Mouse (Mus musculus) hindbrain, embryonic 16.5 days (tissue): ENCODE data around the gene Gm4952. TPM values are rescaled to one million over a fixed set of nuclear protein-coding genes. Genes with fewer than 3 reads are reported as not detected.

Experiments used
- ATAC-seq: fragments of 200-750 bp; cut with Nextera tagmentation; 2 replicates; pipeline ENCODE4 v1.8.0; 2017; ENCODE audit warnings: moderate TSS enrichment, moderate library complexity
- H3K27ac ChIP-seq: fragments of 300-500 bp; sonication (generic); 2 replicates; pipeline ENCODE4 v1.5.1; 2014; ENCODE audit warnings: low read depth, mild to moderate bottlenecking, control low read depth, low read length, moderate library complexity
- H3K27me3 ChIP-seq: fragments of 300-500 bp; sonication (generic); replicated peaks from 2 replicates; pipeline ENCODE4 v1.6.1; 2014; ENCODE audit warnings: low read length; ENCODE audit not compliant: control insufficient read depth, insufficient read depth
- H3K36me3 ChIP-seq: fragments of 300-500 bp; sonication (generic); 2 replicates; pipeline ENCODE4 v1.6.1; 2014; ENCODE audit warnings: mild to moderate bottlenecking, low read length, moderate library complexity, mixed read lengths; ENCODE audit not compliant: control insufficient read depth, insufficient read depth
- H3K4me1 ChIP-seq: fragments of 300-500 bp; sonication (generic); 2 replicates; pipeline ENCODE4 v1.6.1; 2014; ENCODE audit warnings: low read depth, low read length; ENCODE audit not compliant: control insufficient read depth, insufficient read depth
- H3K4me2 ChIP-seq: fragments of 300-500 bp; sonication (generic); 2 replicates; pipeline ENCODE4 v1.6.1; 2014; ENCODE audit warnings: mild to moderate bottlenecking, low read length, control low read depth, moderate library complexity
- H3K4me3 ChIP-seq: fragments of 300-500 bp; sonication (generic); 2 replicates; pipeline ENCODE4 v1.5.1; 2014; ENCODE audit warnings: mild to moderate bottlenecking, low read length, control low read depth, moderate library complexity
- H3K9ac ChIP-seq: fragments of 300-500 bp; sonication (generic); 2 replicates; pipeline ENCODE4 v1.6.1; 2014; ENCODE audit warnings: low read depth, mild to moderate bottlenecking, control low read depth, low read length, moderate library complexity
- H3K9me3 ChIP-seq: fragments of 300-500 bp; sonication (generic); 2 replicates; pipeline ENCODE4 v1.6.1; 2014; ENCODE audit warnings: mild to moderate bottlenecking, low read length, moderate library complexity; ENCODE audit not compliant: control insufficient read depth
- WGBS: fragments of 180-500 bp; shearing (Covaris S2); extraction: QIAGEN DNeasy Blood & Tissue Kit; methylation state at CpG from one replicate; pipeline ENCODE4 v1.1.7; 2014; 5-methylcytosine and 5-hydroxymethylcytosine counted together
- polyA plus RNA-seq: library from polyadenylated mRNA; unstranded; fragments of >200 nt; fragmentation: Nextera tagmentation; extraction: Ambion mirVana; gene quantifications from 2 replicates; pipeline ENCODE4 v1.2.1, GENCODE M21; 2015

Gm4952 gene
- polyA plus RNA-seq, 1 experiment from 2014 or later: 0.11 TPM

DNA sequence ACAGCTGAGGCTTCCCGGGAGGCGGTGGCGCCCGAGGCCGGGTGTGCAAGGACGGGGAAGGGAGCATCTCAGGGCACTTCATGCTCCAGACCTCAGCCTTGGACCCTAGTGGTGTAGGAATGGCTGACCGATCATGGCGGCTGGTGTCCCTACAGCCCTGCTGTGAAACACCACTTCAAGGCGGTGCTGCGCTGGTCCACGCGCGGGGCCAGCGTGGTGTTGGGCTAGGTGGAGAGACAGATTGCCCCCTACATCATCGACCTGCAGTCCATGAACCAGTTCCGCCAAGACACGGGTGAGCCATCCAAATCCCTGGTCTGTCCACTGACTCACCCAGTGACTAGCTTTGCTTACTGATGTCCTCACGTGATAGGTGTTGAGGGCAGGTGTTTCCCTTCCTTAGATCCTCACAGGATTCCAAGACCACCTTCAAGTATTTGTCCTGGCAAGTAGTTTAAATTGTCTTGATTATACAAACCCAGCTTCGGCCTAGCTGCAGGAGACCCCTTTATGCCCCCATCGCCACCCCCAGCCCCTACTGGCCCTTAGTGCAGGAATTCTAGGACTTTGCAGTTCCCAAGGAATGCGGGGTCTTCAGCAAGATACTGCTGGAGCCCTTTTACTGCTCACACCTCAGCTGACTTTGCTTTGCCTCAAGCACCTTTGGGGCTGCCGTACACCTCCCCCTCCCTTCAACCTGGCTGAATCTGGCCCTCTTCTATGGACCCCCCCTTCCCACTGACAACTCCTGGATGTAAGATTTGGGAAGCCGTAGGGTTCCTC, 3.3 kb upstream of the Gm4952 start:
- no peaks in the 10 kb centered on the region for H3K36me3 ChIP-seq
- peak overlapping the region; percentile 78 for H3K4me3 ChIP-seq
- peak overlapping the region; percentile 89 for H3K27ac ChIP-seq
- H3K27me3 ChIP-seq: no peaks in the 10 kb centered on the region
- 18% methylated on average over 23 of the region's 23 CpGs for WGBS
- peaks cover 6% of the 10 kb centered on the region; the same call in 1 of the 2 replicates for H3K4me1 ChIP-seq
- peak; percentile 64 for ATAC-seq
- peak overlapping the region; percentile 80 for H3K9ac ChIP-seq
- H3K9me3 ChIP-seq: no peaks in the 10 kb centered on the region
- H3K4me2 ChIP-seq: peak overlapping the region; percentile 77

DNA sequence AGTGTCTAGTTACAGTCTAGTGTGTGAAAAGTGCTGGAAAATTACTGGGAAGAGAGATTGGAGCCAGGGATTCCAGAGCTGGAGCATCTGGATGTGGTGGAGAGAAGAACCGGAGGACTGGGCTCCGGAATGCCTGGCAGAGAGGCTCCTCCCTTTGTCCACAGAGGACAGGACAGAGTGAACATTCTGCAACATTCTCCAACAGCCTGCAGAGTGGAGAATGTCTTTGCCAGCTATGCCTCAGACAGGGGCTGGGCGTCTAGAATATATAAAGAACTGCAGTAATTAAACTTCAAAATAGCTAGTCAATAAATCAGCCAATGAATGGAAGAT, 2.7 kb upstream of the Gm4952 start:
- H3K4me2 ChIP-seq: peak overlapping the region; percentile 77
- peak overlapping the region; percentile 80 for H3K9ac ChIP-seq
- H3K4me1 ChIP-seq: peaks cover 6% of the 10 kb centered on the region; the same call in 1 of the 2 replicates
- peak overlapping the region; percentile 78 for H3K4me3 ChIP-seq
- H3K9me3 ChIP-seq: no peaks in the 10 kb centered on the region
- peak overlapping the region; percentile 89; the same call in 1 of the 2 replicates for H3K27ac ChIP-seq
- no peaks in the 10 kb centered on the region for H3K36me3 ChIP-seq
- WGBS: 54% methylated on average over 3 of the region's 3 CpGs
- no peaks in the 10 kb centered on the region for H3K27me3 ChIP-seq
- peak; percentile 8; the same call in 1 of the 2 replicates for ATAC-seq

GRCm38 (mm10) chr19:12598674-12599073, 1.1 kb upstream of the Gm4952 start:
- no peak overlapping the region for H3K4me2 ChIP-seq
- ATAC-seq: no peak
- H3K4me3 ChIP-seq: no peak overlapping the region
- H3K9me3 ChIP-seq: no peaks in the 10 kb centered on the region
- peaks cover 6% of the 10 kb centered on the region; the same call in 1 of the 2 replicates for H3K4me1 ChIP-seq
- H3K9ac ChIP-seq: no peak overlapping the region
- no peaks in the 10 kb centered on the region for H3K27me3 ChIP-seq
- H3K27ac ChIP-seq: no peak overlapping the region
- no peaks in the 10 kb centered on the region for H3K36me3 ChIP-seq
- WGBS: 78% methylated on average over 3 of the region's 3 CpGs

DNA sequence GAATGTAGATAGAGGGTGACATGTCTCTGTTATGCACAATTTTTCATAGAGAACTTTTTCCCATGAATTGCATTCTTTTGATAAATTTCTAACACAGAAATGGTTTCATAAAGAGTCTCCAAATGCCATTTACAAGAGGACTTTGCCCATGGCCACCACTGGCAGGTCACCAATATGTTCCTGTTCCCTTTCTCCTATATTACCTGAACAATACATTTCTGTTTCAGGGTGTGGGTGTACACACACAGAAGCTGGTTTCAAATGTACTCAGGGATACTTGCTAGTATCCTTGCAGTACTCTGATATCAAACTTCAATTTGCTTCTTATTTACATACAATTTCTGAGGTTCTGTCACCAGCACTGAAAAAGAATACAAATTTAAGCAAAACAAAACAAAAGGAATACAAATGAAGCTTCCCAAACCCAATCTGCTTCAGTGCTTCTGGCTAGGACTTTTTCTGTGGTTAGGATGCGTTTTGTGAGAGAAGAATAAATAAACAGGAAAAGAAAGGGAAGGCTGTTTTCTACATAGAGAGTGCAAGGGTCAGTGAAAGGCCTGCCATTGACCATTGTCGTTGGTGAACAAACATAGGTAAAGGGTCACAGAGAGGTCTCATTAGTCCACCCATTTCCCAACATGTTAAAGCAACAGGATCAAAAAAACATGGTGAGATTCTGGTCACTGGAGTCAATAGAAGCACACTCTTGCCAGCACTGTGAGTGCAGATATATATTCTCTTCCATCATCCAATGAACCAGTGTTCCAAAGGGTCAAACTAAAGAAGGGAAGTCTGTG, 1.1 kb downstream of the Gm4952 start:
- Histone ChIP-seq H3K4me2 (no peak overlapping the region), H3K36me3 (no peaks in the 10 kb centered on the region), H3K4me1 (peaks cover 6% of the 10 kb centered on the region; the same call in 1 of the 2 replicates), H3K4me3 (no peak overlapping the region), H3K9ac (no peak overlapping the region), H3K27ac (no peak overlapping the region), H3K9me3 (no peaks in the 10 kb centered on the region), H3K27me3 (no peaks in the 10 kb centered on the region)
- no peak for ATAC-seq
- 30% methylated on average over 2 of the region's 2 CpGs for WGBS

GRCm38 (mm10) chr19:12608336-12608735, 8.6 kb downstream of the Gm4952 start:
- H3K27ac ChIP-seq: no peak overlapping the region
- H3K4me2 ChIP-seq: no peak overlapping the region
- H3K4me3 ChIP-seq: no peak overlapping the region
- H3K27me3 ChIP-seq: no peaks in the 10 kb centered on the region
- ATAC-seq: no peak
- no peaks in the 10 kb centered on the region for H3K36me3 ChIP-seq
- H3K9me3 ChIP-seq: no peaks in the 10 kb centered on the region
- H3K4me1 ChIP-seq: no peaks in the 10 kb centered on the region
- H3K9ac ChIP-seq: no peak overlapping the region

GRCm38 (mm10) chr19:12613646-12614045, 13.9 kb downstream of the Gm4952 start:
- no peaks in the 10 kb centered on the region for H3K9me3 ChIP-seq
- H3K4me1 ChIP-seq: no peaks in the 10 kb centered on the region
- H3K9ac ChIP-seq: no peak overlapping the region
- no peak overlapping the region for H3K27ac ChIP-seq
- ATAC-seq: no peak
- no peaks in the 10 kb centered on the region for H3K36me3 ChIP-seq
- H3K4me3 ChIP-seq: no peak overlapping the region
- 83% methylated on average over 1 of the region's 1 CpGs for WGBS
- no peaks in the 10 kb centered on the region for H3K27me3 ChIP-seq
- H3K4me2 ChIP-seq: no peak overlapping the region

DNA sequence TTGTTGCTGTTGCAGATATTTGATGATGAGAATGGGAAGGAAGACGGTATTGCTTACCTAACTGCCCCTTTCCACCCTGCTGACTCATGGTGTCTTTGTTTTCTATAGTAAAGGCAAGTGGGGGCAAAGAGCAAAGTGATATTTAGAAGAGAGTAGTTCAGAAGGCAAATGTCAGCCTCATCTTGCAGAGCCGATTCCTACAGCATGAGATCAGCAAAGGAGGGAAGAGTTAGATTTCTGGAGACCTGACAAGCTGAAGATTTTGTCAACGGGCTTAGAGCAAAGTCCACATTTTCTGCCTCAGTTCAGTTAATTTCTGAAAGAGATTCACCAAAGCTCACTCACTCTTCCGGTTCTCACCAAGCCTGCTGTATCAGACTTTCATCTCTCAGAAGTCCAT, 33.4 kb downstream of the Gm4952 start, which contains the start of gene Glyat:
Gene Glyat (plus strand): TSS at position 133 of the 400 bp plus-strand sequence.
- no peak within 1 kb of the TSS for H3K9ac ChIP-seq

DNA sequence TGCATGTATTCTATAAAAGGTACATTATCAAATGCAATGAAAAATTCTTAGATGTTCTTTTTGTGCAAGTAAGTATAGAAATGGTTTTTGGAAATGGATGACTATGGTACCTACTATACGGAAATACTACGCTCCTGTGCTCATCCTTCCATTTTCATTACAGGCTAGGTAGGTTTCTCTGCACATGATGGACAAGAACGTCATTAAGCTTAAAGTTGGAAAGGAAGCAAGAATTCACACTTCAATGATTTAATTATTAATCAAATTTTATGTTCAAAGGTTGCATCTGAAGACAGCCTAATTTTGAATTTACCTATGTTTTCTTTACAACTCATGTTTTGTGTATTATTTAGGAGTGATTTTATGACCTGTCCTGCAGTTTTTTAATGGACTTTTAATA, 34.5 kb downstream of the Gm4952 start:
- H3K27me3 ChIP-seq: no peaks in the 10 kb centered on the region
- H3K4me1 ChIP-seq: no peaks in the 10 kb centered on the region
- no peaks in the 10 kb centered on the region for H3K9me3 ChIP-seq
- H3K9ac ChIP-seq: no peak overlapping the region
- no peak overlapping the region for H3K27ac ChIP-seq
- ATAC-seq: no peak
- H3K4me3 ChIP-seq: no peak overlapping the region
- WGBS: 92% methylated on average over 3 of the region's 3 CpGs
- no peaks in the 10 kb centered on the region for H3K36me3 ChIP-seq
- no peak overlapping the region for H3K4me2 ChIP-seq

More for the DNA sequence above, 33.4 kb downstream of the Gm4952 start, which contains the start of gene Glyat:
- H3K9me3 ChIP-seq: no peaks in the 10 kb centered on the region
- H3K27ac ChIP-seq: no peak within 1 kb of the TSS
- ATAC-seq: no peak
- H3K27me3 ChIP-seq: no peaks in the 10 kb centered on the region
- no peaks in the 10 kb centered on the region for H3K36me3 ChIP-seq
- no peak within 1 kb of the TSS for H3K4me2 ChIP-seq
- WGBS: 82% methylated on average over 4 of the region's 4 CpGs
- no peak within 1 kb of the TSS for H3K4me3 ChIP-seq
- no peaks in the 10 kb centered on the region for H3K4me1 ChIP-seq

DNA sequence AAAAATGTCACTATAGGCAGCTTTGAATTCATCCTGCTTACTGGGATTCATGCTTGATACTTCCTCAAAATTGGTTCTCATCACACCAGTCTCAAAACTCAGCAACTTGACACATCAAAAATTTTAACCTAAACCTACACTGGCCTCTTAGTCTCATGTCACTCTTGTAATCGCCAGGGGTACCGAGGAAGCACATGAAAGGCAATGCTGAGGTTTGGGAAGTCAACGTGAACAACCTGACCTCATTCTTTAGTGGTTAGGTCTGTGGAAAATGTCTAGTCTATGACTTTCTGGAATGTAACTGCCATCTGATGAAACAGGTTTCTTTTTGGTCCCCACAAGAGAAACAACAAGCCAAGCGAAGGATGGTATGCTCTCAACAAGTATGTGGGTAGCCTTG, 35.2 kb downstream of the Gm4952 start:
- Histone ChIP-seq H3K27me3 (no peaks in the 10 kb centered on the region), H3K4me3 (no peak overlapping the region), H3K4me1 (no peaks in the 10 kb centered on the region), H3K27ac (no peak overlapping the region), H3K9me3 (no peaks in the 10 kb centered on the region), H3K36me3 (no peaks in the 10 kb centered on the region), H3K4me2 (no peak overlapping the region), H3K9ac (no peak overlapping the region)
- no peak for ATAC-seq
- WGBS: 87% methylated on average over 4 of the region's 4 CpGs
